Mouse (Mus musculus) lung, postnatal 0 days (tissue): ENCODE measurements around the gene Mrps34.
A peak's percentile ranks its signal among the peaks of the same experiment; 100 is the strongest.

ENCODE experiments used
- CTCF ChIP-seq: IDR thresholded peaks from 2 replicates; pipeline ENCODE4 v1.5.1; 2016; ENCODE audit warnings: antibody characterized with exemption, mild to moderate bottlenecking
- EP300 ChIP-seq: IDR thresholded peaks from 2 replicates; pipeline ENCODE4 v1.6.1; 2016; ENCODE audit warnings: antibody characterized with exemption, mild to moderate bottlenecking, control low read depth

DNA sequence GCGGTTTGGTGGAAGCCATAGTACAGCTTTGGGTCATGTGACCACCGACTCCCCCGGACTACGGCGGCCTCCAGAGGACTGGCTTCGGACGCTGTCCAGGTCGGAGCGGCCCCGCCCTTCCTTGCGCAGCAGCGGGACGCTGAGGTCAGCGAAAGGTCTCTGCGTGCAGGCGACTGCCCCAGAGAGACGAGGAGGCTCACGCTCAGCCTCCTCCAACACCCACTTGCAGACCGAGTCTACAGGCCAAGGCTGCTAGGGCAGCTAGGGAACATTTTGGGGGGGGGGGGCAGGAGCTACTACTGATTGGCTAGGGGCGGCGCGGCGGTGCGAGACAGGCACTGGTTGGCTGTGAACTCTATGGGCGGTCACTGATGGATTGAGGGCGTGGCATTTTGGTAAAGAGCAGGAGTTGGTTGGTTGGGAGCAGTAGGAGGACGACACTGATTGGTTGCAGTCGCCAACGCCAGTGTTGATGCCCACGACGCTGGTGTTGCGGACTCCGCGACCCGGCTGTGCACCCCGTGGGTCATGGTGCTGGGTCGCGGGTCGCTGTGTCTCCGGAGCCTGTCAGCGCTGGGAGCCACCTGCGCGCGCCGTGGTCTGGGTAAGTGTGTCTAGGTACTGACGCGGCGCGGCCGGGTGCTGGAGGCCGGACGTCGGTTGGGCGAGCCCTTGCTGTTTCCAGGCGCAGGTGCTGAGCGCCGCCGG, 44.7 kb upstream of the Mrps34 start, which contains the start of gene Fahd1:
- TF ChIP-seq CTCF, result peak; percentile 46; the same call in 1 of the 2 replicates
- no peak for TF ChIP-seq EP300
